Mouse (Mus musculus): ENCODE data around the gene Tsen34.

DNA sequence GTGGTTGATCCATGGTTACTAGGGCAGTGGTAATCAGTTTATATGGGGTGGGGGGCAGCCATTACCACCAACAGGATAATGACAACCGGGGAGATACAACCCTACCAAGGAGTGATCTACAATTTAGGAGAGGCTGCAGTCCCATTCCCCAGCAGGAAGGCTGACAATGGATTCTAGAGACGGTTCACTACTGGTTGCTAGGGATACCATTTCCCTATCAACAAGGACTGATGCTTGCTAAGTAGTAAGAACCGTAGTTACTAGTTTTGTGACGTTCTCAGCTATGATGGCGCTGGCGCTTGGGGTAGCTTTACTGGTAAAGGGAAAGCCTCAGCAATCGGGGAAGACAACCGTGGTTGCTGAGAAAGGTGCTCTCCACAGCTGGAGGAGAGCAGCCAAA is 8.0 kb upstream of the Tsen34 start:
- TF ChIP-seq CTCF (IDR thresholded peaks at IDR 0.05; ENCODE audit: low read depth) (no peak), EP300 (IDR thresholded peaks at IDR 0.05; ENCODE audit: low read depth) (no peak)
